8 mouse cellular contexts compared by ENCODE assay signal in the genomic region with DNA sequence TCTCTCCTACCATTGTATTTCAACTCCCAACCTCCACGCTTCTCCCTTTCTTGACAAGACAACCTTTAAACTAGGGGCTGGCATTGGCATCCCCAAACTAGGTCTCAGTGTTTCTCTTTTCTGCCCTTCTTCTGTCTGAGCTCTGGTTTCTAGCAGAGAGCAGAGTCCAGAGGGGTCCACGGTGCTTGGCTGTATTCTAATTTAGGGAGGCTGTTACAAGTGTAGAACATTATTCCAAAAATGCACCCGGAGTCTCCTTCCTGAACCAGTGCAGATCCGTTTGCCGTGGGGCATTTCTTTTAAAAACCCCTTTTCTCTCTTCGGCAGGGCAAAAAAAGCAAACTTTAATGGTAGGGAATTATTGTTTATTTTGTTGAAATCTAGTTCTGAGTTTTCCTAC. TPM values are rescaled to one million over a fixed set of nuclear protein-coding genes. Genes with fewer than 3 reads are reported as not detected.
A peak's percentile ranks its signal among the peaks of the same experiment; 100 is the strongest.
DNase-seq lines count a peak whose midpoint lies in the region; ATAC-seq and TF ChIP-seq lines count a peak whose summit lies in the region.

No protein-coding gene starts in this region.

- peak overlapping the region; percentile 97 for H3K4me2 ChIP-seq in heart, embryonic 11.5 days
- H3K4me2 ChIP-seq in forebrain, postnatal 0 days (ENCODE audit: low read depth): peak overlapping the region; percentile 97
- peak overlapping the region; percentile 69 for H3K4me2 ChIP-seq in limb, embryonic 15.5 days
- peak overlapping the region; percentile 85 for H3K4me2 ChIP-seq in stomach, embryonic 14.5 days (replicated peaks; ENCODE audit: low read depth, low read length)

- peak overlapping the region; percentile 44; the same call in 1 of the 2 replicates for H3K9ac ChIP-seq in heart, embryonic 11.5 days (ENCODE audit: low read depth, low read length)
- peak overlapping the region; percentile 51 for H3K9ac ChIP-seq in ES-Bruce4 (ENCODE audit: low read depth, poor library complexity, severe bottlenecking)
- peak overlapping the region; percentile 39; the same call in 1 of the 2 replicates for H3K9ac ChIP-seq in forebrain, postnatal 0 days
- H3K9ac ChIP-seq in limb, embryonic 15.5 days: no peak overlapping the region
- H3K9ac ChIP-seq in stomach, embryonic 14.5 days (replicated peaks; ENCODE audit: low read depth, low read length): 0 out of 2 replicates have a peak overlapping the region, but pooled peaks have one; percentile 3

- no peak for TF ChIP-seq POLR2A in ES-Bruce4 (IDR thresholded peaks at IDR 0.05; ENCODE audit: insufficient read depth, low read length)

- TF ChIP-seq CTCF in ES-Bruce4 (IDR thresholded peaks at IDR 0.05; ENCODE audit: low read depth, low read length): no peak
- no peak for TF ChIP-seq CTCF in forebrain, postnatal 0 days (IDR thresholded peaks at IDR 0.05; ENCODE audit: low read depth)

- no peak for TF ChIP-seq EP300 in ES-Bruce4 (IDR thresholded peaks at IDR 0.05; ENCODE audit: insufficient read depth, low read depth, low read length)

- no peak for ATAC-seq in heart, embryonic 11.5 days (replicated peaks; ENCODE audit: insufficient number of reproducible peaks, low FRiP score, low TSS enrichment)
- ATAC-seq in forebrain, postnatal 0 days: no peak
- ATAC-seq in limb, embryonic 15.5 days (ENCODE audit: insufficient number of reproducible peaks, low FRiP score, low TSS enrichment, low read depth): no peak
- ATAC-seq in stomach, embryonic 14.5 days (ENCODE audit: insufficient number of reproducible peaks, insufficient read depth, low FRiP score, low read depth): no peak

- no peak for DNase-seq in heart, adult 9 months (ENCODE audit: low spot score in 2 of 2)
- DNase-seq in forebrain, postnatal 0 days: no peak
- no peak for DNase-seq in yolk sac, embryonic 10.5 days (ENCODE audit: low spot score)
- DNase-seq in gastrocnemius, postnatal 14 days: no peak

- 2% methylated on average over 6 of the region's 6 CpGs for WGBS in heart, embryonic 11.5 days (ENCODE audit: insufficient replicate concordance)
- under 1% methylated on average over 6 of the region's 6 CpGs for WGBS in forebrain, postnatal 0 days
- WGBS in limb, embryonic 15.5 days: under 1% methylated on average over 6 of the region's 6 CpGs
- WGBS in stomach, embryonic 14.5 days: 2% methylated on average over 6 of the region's 6 CpGs

- peaks cover 5% of the 10 kb centered on the region; the same call in 1 of the 2 replicates for H3K36me3 ChIP-seq in heart, embryonic 11.5 days (ENCODE audit: control insufficient read depth, insufficient read depth, low read length)
- no peaks in the 10 kb centered on the region for H3K36me3 ChIP-seq in ES-Bruce4 (ENCODE audit: control insufficient read depth, insufficient read depth, low read length, poor library complexity, severe bottlenecking)
- H3K36me3 ChIP-seq in forebrain, postnatal 0 days (ENCODE audit: insufficient read depth): peaks cover 6% of the 10 kb centered on the region; the same call in 1 of the 2 replicates
- H3K36me3 ChIP-seq in limb, embryonic 15.5 days: peaks cover 2% of the 10 kb centered on the region
- H3K36me3 ChIP-seq in stomach, embryonic 14.5 days (ENCODE audit: control insufficient read depth, insufficient read depth, low read length): peaks cover 6% of the 10 kb centered on the region; the same call in 1 of the 2 replicates

- H3K27me3 ChIP-seq in heart, embryonic 11.5 days (ENCODE audit: control insufficient read depth, insufficient read depth, low read length): no peaks in the 10 kb centered on the region
- no peaks in the 10 kb centered on the region for H3K27me3 ChIP-seq in ES-Bruce4 (ENCODE audit: control insufficient read depth, insufficient read depth, low read length, poor library complexity, severe bottlenecking)
- H3K27me3 ChIP-seq in forebrain, postnatal 0 days (ENCODE audit: insufficient read depth, low read length): no peaks in the 10 kb centered on the region
- no peaks in the 10 kb centered on the region for H3K27me3 ChIP-seq in limb, embryonic 15.5 days
- no peaks in the 10 kb centered on the region for H3K27me3 ChIP-seq in stomach, embryonic 14.5 days (ENCODE audit: control insufficient read depth, insufficient read depth, low read length)

- peak overlapping the region; percentile 100 for H3K4me3 ChIP-seq in heart, embryonic 11.5 days (ENCODE audit: low read depth, low read length)
- no peak overlapping the region; the same call in 1 of the 2 replicates for H3K4me3 ChIP-seq in ES-Bruce4 (ENCODE audit: low read depth, low read length)
- H3K4me3 ChIP-seq in forebrain, postnatal 0 days (ENCODE audit: low read depth, low read length): peak overlapping the region; percentile 91
- H3K4me3 ChIP-seq in limb, embryonic 15.5 days: peak overlapping the region; percentile 100
- H3K4me3 ChIP-seq in stomach, embryonic 14.5 days (ENCODE audit: low read depth, low read length): no peak overlapping the region; the same call in 1 of the 2 replicates

- peak overlapping the region; percentile 99 for H3K27ac ChIP-seq in heart, embryonic 11.5 days (ENCODE audit: low read depth, low read length)
- H3K27ac ChIP-seq in ES-Bruce4 (ENCODE audit: insufficient read depth, low read length): peak overlapping the region; percentile 81
- H3K27ac ChIP-seq in forebrain, postnatal 0 days (ENCODE audit: low read depth, low read length): peak overlapping the region; percentile 78
- H3K27ac ChIP-seq in limb, embryonic 15.5 days: peak overlapping the region; percentile 99
- H3K27ac ChIP-seq in stomach, embryonic 14.5 days (ENCODE audit: low read length): peak overlapping the region; percentile 100

- peaks cover 53% of the 10 kb centered on the region for H3K4me1 ChIP-seq in heart, embryonic 11.5 days (ENCODE audit: control insufficient read depth, insufficient read depth, low read length)
- H3K4me1 ChIP-seq in ES-Bruce4 (ENCODE audit: control insufficient read depth, insufficient read depth, low read length): peaks cover 2% of the 10 kb centered on the region
- peaks cover 25% of the 10 kb centered on the region for H3K4me1 ChIP-seq in forebrain, postnatal 0 days (ENCODE audit: insufficient read depth)
- peaks cover 54% of the 10 kb centered on the region for H3K4me1 ChIP-seq in limb, embryonic 15.5 days
- peaks cover 50% of the 10 kb centered on the region for H3K4me1 ChIP-seq in stomach, embryonic 14.5 days (ENCODE audit: control insufficient read depth, insufficient read depth, low read length)

- H3K9me3 ChIP-seq in heart, embryonic 11.5 days (replicated peaks; ENCODE audit: control insufficient read depth, low read length): no peaks in the 10 kb centered on the region
- no peaks in the 10 kb centered on the region for H3K9me3 ChIP-seq in ES-Bruce4 (replicated peaks; ENCODE audit: control insufficient read depth, insufficient read depth, low read length, poor library complexity, severe bottlenecking)
- H3K9me3 ChIP-seq in forebrain, postnatal 0 days (ENCODE audit: low read length): no peaks in the 10 kb centered on the region
- no peaks in the 10 kb centered on the region for H3K9me3 ChIP-seq in limb, embryonic 15.5 days
- no peaks in the 10 kb centered on the region for H3K9me3 ChIP-seq in stomach, embryonic 14.5 days (ENCODE audit: control insufficient read depth, low read depth, low read length)

- intact Hi-C loops in gastrocnemius, postnatal 14 days (cut with DNase I; ENCODE audit: low total_unique reads): loop anchor here (2.0 to 10.0 kb wide), 3 partner anchors 67 to 255 kb away; no protein-coding TSS in a partner anchor

RNA-seq across cellular contexts. Expression of a gene that starts 0.7 kb away (rescaled TPM):
- 54.2 and 63.4 TPM in 2 replicates for polyA plus RNA-seq in heart, embryonic 11.5 days (2014; fragmentation: Nextera tagmentation; extraction: Ambion mirVana)
- polyA plus RNA-seq in ES-Bruce4 (2011; ENCODE audit: insufficient read depth, insufficient read length, low read depth, missing spikeins): 245 and 248 TPM in 2 replicates
- 113 and 137 TPM in 2 replicates for total RNA-seq in forebrain, postnatal 0 days (2014; rRNA removed)
- 103 and 117 TPM in 2 replicates for polyA plus RNA-seq in forebrain, postnatal 0 days (2015; fragmentation: Nextera tagmentation; extraction: Ambion mirVana)
- 93.9 and 112 TPM in 2 replicates for polyA plus RNA-seq in limb, embryonic 15.5 days (2015; fragmentation: Nextera tagmentation; extraction: Ambion mirVana)
- polyA plus RNA-seq in stomach, embryonic 14.5 days (2014; fragmentation: Nextera tagmentation; extraction: Ambion mirVana): 79.9 and 83.9 TPM in 2 replicates
- 10 to 100 TPM; 23.4 to 27.9 TPM for total RNA-seq in gastrocnemius, postnatal 14 days (2021)

Comparison
In these comparisons a context has a peak if more than half of its experiments do, and no peak if none do; other contexts are left out.
1. H3K4me3 ChIP-seq: peak in heart, embryonic 11.5 days (single experiment), forebrain, postnatal 0 days (single experiment) and limb, embryonic 15.5 days (single experiment); none in ES-Bruce4 (single experiment) and stomach, embryonic 14.5 days (single experiment).
2. Peak in every context shown above with its lines, with median percentiles within 50 percentile points of each other: H3K27ac ChIP-seq and H3K4me2 ChIP-seq.